Mouse (Mus musculus) kidney, adult 18-20 months (tissue): Measurements from ENCODE around the gene Olfr618.
"Not testable (repeated sequence)": the region's sequence is repeated elsewhere in the genome, so short reads cannot be mapped to it uniquely, and the experiment has no call there.

ENCODE experiments used
- DNase-seq: peaks from one replicate; pipeline ENCODE4 v3.0.0; 2021

Gene Olfr618

GRCm38 (mm10) chr7:103589803-103590202, at the start of gene Olfr618:
Olfr618 (plus strand) TSS chr7:103590103.
- DNase-seq: no peak

DNA sequence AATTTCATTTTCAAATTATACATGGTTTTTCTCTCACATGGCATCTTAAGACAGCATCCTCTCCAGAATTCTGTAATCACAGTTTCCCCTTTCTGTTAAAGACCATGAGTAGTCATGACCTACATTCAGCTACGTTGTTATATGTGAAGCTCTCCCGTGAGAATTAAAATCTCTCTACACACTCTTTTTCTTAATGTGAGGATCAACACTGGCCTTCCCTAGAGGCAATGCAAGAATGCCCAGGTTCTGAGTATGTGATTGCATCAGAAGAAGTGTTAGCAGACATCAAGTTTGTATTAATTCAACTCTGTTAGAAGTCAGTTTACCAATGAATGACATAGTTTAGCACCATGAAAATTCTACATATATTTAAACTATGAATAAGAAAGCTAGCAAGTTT, 47.3 kb upstream of the Olfr618 start, which contains the start of gene Olfr612:
TSS of gene Olfr612 (minus strand) at position 101 of the 400 bp plus-strand sequence.
- not testable (repeated sequence) for DNase-seq

DNA sequence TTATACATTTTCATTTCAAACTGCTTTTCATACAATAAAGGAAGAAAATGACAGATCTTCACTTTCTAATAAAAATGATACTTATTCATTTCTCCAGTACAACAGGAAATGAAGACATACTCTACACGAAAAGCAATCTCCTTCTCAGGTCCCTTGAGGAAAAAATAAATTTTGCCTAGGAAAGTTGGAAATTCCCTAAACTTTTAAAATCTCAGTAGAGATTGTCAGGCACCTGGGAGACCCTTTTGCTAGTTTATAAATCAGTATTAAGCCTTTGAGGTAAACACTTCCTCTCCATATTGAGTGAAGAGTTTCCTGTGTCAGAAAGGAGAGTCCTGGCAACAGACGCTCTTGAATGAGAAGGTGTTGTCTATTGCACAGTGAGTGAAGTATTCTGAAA, 42.1 kb upstream of the Olfr618 start, which contains the start of gene Olfr613:
TSS of gene Olfr613 (plus strand) at position 301 of the 400 bp plus-strand sequence.
- no peak for DNase-seq

- DNase-seq: no peak
These were observed 34.1 kb upstream of the Olfr618 start, which contains the start of gene Olfr615 for GRCm38 (mm10) chr7:103555779-103556178. Olfr615 (plus strand) TSS chr7:103556079.

DNA sequence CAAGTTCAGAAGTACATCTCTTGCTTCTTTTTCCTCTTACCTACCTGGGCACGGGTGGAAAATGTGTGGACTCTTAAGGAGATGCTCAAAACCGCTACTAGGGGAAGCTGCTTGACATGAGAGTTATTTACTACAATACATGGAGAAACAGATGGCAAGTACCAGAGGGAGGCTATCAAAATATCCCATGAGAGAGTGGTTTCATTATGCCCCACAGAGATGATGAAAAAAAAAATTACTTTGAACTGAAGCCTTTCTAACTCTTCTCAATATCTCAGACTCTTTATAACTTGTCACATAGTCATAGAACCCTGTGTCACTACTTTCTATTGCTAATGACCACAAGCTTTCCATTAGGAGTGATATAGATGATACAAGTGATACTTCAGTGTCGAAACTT, 20.9 kb upstream of the Olfr618 start, which contains the start of gene Olfr616:
TSS of gene Olfr616 (minus strand) at position 101 of the 400 bp plus-strand sequence.
- DNase-seq: no peak

DNA sequence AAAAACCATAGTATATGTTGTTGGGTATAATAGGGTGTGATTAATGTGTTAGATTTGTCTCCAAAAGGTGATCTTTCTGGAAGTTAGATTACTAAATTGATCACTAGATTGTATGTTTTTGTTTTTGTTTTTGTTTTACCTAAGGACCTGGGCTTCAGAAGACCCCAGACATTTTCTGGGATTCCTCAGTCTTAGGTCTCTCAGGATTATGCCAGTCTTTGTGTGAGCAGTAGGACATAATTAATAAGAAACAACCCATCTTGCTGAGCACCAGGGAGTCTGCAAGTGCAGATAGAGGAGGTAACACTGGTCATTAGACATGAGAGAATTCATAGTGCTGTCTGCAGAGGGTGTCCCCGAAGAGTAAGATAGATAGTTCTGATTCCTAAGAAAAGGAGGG, 17.1 kb upstream of the Olfr618 start, which contains the start of gene Olfr617:
TSS of gene Olfr617 (plus strand) at position 301 of the 400 bp plus-strand sequence.
- DNase-seq: no peak

GRCm38 (mm10) chr7:103600275-103600674, 10.4 kb downstream of the Olfr618 start, which contains the start of gene Olfr619:
Olfr619 (plus strand) TSS chr7:103600575.
- DNase-seq: no peak

GRCm38 (mm10) chr7:103607425-103607824, 17.5 kb downstream of the Olfr618 start:
- DNase-seq: no peak

DNA sequence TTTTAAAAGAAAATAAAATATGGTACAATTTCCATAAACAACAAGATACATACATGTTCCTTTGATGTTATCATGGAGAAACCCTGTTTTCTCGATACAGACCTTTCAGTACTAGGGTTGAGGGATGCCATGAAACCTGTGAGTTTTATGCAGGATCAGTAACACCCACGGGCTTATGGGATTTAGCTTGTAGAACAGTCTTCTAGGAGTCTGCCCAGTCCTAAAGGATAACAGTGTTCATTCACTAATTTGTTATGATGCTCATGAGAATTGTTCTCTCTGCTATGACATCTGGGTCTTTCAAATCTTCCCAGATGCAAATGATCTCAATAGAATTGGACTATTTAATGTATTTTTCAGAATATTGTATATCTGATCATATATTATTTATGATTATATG, 22.5 kb downstream of the Olfr618 start, which contains the start of gene Olfr620:
TSS of gene Olfr620 (minus strand) at position 101 of the 400 bp plus-strand sequence.
- DNase-seq: no peak

- DNase-seq: no peak
These were observed 46.9 kb downstream of the Olfr618 start for GRCm38 (mm10) chr7:103636795-103637194.

DNA sequence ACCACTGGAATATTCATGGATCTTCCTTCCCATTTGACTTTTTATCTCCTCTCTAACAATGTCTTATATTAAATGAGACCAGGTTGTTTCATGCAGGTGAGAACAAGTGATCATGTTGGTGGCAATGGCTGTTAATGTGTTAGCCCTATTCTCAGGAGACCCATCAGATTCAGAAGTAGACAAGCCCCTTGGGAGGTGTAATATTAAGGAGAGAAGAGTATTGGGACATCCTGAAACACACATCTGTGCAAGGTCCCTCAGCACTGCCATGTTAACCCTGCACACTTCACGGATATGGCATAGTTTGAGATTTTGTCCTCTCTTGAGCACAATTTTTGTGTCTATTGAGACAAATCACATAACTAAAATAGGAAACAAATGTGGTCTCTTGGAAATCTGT, 52.7 kb downstream of the Olfr618 start, which contains the start of gene Olfr622:
TSS of gene Olfr622 (minus strand) at position 101 of the 400 bp plus-strand sequence.
- DNase-seq: no peak

DNA sequence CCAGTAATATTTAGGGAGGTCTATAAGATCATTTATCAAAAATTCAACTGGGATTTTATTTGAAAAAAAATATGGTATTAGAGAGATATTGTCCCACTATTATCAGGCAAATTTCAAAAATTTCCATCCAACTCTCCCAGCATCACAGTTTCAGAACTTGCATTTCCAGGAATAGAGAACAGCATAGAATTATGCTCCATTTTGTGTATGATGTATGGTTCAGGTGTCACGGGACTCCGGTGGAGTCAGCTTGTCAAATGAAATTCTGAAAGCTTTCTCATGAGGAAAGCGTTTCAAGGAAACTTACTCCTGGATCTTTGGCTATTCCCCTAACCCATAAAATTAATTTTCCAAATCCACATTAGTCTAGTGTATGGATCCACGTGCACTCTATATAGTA, 54.2 kb downstream of the Olfr618 start:
- DNase-seq: no peak
